Mouse (Mus musculus): ENCODE measurements around the gene Nfu1.

- no peak for TF ChIP-seq CTCF (conservative IDR thresholded peaks at IDR 0.05; ENCODE audit: insufficient read depth, insufficient read length, low read depth, low read length)
- TF ChIP-seq POLR2A (IDR thresholded peaks at IDR 0.05; ENCODE audit: low read depth, low read length) = no peak
Measured at GRCm38 (mm10) chr6:87032401-87032800, 23.4 kb downstream of the Nfu1 start.

All from kidney, adult 2 months (tissue).